Comparison of ENCODE assay signal across 9 mouse cellular contexts in the genomic region with DNA sequence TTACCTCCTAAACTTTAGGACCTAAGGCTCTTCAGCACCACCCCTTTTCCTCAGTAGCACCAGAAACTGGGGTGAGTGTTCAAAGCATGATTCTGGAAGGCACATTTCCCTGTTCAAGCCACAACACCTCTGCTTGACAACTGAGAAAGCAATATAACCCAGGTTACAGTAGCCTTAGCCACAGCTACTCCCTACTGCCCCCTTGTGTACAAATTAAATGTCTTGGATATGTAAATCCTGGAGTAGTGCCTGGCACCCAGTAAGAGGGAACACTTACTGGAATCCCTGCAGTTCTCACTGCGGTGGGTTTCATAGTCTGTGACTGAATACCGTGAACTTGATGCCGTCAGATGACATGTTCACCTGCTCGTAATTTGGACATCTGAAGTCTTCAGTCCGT.
DNase-seq lines count a peak whose midpoint lies in the region; ATAC-seq lines count a peak whose summit lies in the region.
"Had no signal": no experiment of that assay in that cellular context is flagged by ENCODE, and none has a peak within 500 bp of the region (broad histone marks: within the 10 kb centered on the region; RNA-seq: fewer than 3 reads in every experiment).

No protein-coding gene starts in this region.

- ATAC-seq in kidney, embryonic 14.5 days (ENCODE audit: low FRiP score, low TSS enrichment), result peak; percentile 55; the same call in 1 of the 2 replicates
- 0 out of 2 replicates have a peak, but pooled peaks have one; percentile 27 for ATAC-seq in forebrain, embryonic 12.5 days (ENCODE audit: low FRiP score)

- no peak overlapping the region for H3K9ac ChIP-seq in kidney, embryonic 14.5 days (ENCODE audit: low read depth, low read length)
- H3K9ac ChIP-seq in forebrain, embryonic 12.5 days, result no peak overlapping the region
- H3K9ac ChIP-seq: liver, embryonic 13.5 days had no signal

- DNase-seq in kidney, adult 11 months, result no peak
- peak; percentile 77 for DNase-seq in CD4-positive, CD25-positive, alpha-beta regulatory T cell, adult 2 months (ENCODE audit: low read depth, low spot score)
- DNase-seq in ZHBTc4 (ENCODE audit: low read depth, low spot score), result peak; percentile 85
- DNase-seq in mesoderm, embryonic 11.5 days (ENCODE audit: low read depth, low spot score), result peak; percentile 76
- DNase-seq in urinary bladder, postnatal 10 days (ENCODE audit: low spot score), result no peak
- DNase-seq in neural tube, embryonic 10.5 days (ENCODE audit: extremely low spot score, low spot score), result no peak
- DNase-seq: liver, embryonic 13.5 days had no signal

- no peak overlapping the region for H3K27ac ChIP-seq in kidney, embryonic 14.5 days (ENCODE audit: low read depth, low read length)
- no peak overlapping the region for H3K27ac ChIP-seq in forebrain, embryonic 12.5 days
- H3K27ac ChIP-seq: liver, embryonic 13.5 days had no signal

- no peaks in the 10 kb centered on the region for H3K4me1 ChIP-seq in kidney, embryonic 14.5 days (ENCODE audit: control insufficient read depth, insufficient read depth, low read length)
- H3K4me1 ChIP-seq in forebrain, embryonic 12.5 days, result peaks cover 15% of the 10 kb centered on the region

- no peak overlapping the region for H3K4me3 ChIP-seq in kidney, embryonic 14.5 days (ENCODE audit: low read length)
- H3K4me3 ChIP-seq in forebrain, embryonic 12.5 days (replicated peaks), result no peak overlapping the region
- H3K4me3 ChIP-seq: liver, embryonic 13.5 days had no signal

- H3K4me2 ChIP-seq in kidney, embryonic 14.5 days (replicated peaks; ENCODE audit: low read depth, low read length), result no peak overlapping the region
- no peak overlapping the region for H3K4me2 ChIP-seq in forebrain, embryonic 12.5 days
- H3K4me2 ChIP-seq: liver, embryonic 13.5 days had no signal

- no peaks in the 10 kb centered on the region for H3K36me3 ChIP-seq in kidney, embryonic 14.5 days (ENCODE audit: control insufficient read depth, insufficient read depth, low read length)
- H3K36me3 ChIP-seq in forebrain, embryonic 12.5 days (replicated peaks), result no peaks in the 10 kb centered on the region
- H3K36me3 ChIP-seq: liver, embryonic 13.5 days had no signal

- H3K9me3 ChIP-seq in kidney, embryonic 14.5 days (ENCODE audit: control insufficient read depth, low read length), result no peaks in the 10 kb centered on the region
- no peaks in the 10 kb centered on the region for H3K9me3 ChIP-seq in forebrain, embryonic 12.5 days
- H3K9me3 ChIP-seq: liver, embryonic 13.5 days had no signal

- WGBS in kidney, embryonic 14.5 days, result 39% methylated on average over 5 of the region's 5 CpGs
- 36% methylated on average over 5 of the region's 5 CpGs for WGBS in forebrain, embryonic 12.5 days

- peaks cover 10% of the 10 kb centered on the region for H3K27me3 ChIP-seq in kidney, embryonic 14.5 days (ENCODE audit: control insufficient read depth, insufficient read depth, low read length)
- H3K27me3 ChIP-seq in forebrain, embryonic 12.5 days, result peaks cover 20% of the 10 kb centered on the region

Comparison
In these comparisons a context has a peak if more than half of its experiments do, and no peak if none do; other contexts are left out.
1. DNase-seq: peak in CD4-positive, CD25-positive, alpha-beta regulatory T cell, adult 2 months (single experiment), ZHBTc4 (single experiment) and mesoderm, embryonic 11.5 days (single experiment); none in kidney, adult 11 months (single experiment), urinary bladder, postnatal 10 days (single experiment) and neural tube, embryonic 10.5 days (single experiment).